Mouse (Mus musculus): ENCODE results near the gene Six1.
A peak's percentile ranks its signal among the peaks of the same experiment; 100 is the strongest.

Gene Six1

DNA sequence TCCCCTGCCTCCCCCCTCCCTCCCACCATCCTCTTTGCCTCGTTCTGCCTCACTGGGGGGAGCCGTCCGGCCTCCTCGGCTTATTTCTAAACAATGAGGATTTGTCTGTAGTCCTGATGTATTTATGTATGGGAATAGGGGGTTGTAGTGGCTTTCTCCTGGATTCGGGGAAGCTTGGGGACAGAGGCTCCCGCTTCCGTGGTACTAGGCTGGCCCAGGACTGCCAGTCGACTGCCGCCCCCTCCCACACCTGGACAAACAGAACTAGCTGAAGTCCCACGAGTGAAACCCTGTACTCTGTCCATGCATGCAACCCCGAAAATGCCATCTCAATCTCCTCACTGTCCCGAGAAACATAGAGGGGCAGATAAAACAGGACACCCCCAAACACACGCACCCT, 3.4 kb downstream of the Six1 start:
- no peak for DNase-seq (ENCODE audit: low read depth, low spot score)

DNA sequence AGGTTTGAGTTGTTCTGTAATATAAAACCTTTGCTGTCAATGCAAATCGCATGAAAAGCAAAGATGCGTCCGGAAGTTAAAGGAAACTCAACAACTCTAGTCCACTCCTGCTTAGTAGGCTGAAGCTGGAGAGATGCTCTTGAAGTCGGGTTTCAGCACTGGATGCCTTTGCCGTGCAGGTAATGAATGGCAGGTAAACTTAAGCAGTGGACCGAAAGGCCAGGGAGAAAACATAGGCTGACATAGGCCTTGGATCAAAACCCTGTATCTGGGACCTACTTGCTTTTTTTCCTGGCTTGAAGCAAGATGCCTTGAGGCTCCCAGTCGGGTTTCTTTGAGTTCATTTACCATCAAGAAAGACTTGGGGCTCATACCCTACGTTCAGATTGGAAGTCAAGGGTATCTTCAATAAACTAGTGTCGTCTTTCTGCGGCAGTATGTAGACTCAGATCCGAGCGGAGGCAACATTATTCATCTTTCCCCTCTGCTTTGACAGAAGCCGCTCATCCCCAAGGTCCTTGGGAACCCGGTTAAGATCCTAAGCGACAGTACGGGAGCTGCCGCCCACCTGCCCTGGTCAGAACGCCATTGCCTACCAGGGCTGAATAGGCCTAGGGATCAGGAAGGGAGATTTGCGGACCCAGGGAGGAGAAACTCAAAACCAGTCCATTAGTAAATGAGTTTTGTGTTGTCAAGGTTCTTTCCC, 4.0 kb downstream of the Six1 start:
- DNase-seq (ENCODE audit: low read depth, low spot score), result no peak

DNA sequence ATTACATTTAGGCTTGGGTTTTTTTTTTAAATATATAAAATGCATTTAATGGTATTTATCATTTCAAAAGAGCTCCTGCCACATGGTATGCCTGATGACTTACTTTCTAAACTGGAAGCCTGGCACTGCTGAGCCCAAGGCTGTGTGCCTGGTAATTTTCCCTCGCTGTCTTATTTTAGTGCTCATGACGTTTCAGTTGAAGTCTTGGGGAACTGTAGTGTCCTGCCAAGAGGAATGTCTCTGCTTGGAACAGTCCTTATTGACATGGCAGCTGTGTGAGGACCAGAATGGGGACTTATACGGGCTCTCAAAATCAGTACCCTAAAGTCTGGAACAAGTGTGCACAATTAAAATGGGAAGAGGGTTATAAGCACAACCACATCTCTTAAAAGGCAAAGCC, 5.2 kb downstream of the Six1 start:
- no peak for DNase-seq (ENCODE audit: low read depth, low spot score)

DNA sequence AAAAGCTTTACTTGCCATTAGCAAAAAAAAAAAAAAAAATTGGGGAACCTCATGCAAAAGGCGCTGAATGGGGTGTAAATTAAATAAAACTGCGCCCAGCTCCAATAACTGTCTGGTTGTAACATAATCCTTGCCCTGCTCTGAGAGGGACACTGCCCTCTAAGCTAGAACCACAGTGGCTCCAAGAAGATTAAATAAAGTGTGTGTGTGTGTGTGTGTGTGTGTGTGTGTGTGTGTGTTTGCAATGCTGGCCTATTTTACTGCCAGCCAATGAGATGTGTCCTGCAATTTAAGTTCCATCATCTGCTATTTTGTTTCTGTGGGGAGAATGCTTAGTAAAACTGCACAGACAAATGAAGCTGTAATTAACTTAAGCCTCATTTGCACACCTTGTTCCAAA, 6.1 kb downstream of the Six1 start:
- no peak for DNase-seq (ENCODE audit: low read depth, low spot score)

DNA sequence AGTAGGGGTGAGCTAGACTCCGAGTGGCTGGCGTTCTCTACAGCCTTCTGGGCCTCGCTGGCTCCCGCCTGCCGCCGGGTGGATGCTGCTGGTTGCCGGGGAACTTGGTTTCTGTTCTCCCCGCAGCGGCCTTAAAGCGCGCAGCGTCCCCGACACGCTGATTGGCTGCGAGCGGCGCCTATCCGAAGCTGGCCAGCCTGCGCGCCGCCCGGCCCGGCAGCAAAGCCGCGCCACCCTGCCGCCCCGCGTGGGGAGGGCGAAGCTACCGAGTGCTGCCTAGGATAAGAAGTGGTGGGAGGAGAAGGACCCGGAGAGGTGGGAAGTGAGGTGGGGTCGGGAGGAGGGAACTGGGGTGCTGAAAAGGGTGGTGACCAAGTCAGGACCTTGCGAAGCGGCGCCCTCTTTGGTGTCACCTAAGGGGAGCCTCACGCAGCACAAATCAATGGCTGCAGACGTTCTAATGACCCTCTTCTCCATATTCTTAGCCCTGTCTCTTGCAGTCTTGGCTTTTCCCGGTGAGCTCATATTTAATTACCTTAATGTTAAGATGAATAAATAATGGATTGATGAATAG, 7.0 kb downstream of the Six1 start:
- DNase-seq (ENCODE audit: low read depth, low spot score), result peak; percentile 40

DNA sequence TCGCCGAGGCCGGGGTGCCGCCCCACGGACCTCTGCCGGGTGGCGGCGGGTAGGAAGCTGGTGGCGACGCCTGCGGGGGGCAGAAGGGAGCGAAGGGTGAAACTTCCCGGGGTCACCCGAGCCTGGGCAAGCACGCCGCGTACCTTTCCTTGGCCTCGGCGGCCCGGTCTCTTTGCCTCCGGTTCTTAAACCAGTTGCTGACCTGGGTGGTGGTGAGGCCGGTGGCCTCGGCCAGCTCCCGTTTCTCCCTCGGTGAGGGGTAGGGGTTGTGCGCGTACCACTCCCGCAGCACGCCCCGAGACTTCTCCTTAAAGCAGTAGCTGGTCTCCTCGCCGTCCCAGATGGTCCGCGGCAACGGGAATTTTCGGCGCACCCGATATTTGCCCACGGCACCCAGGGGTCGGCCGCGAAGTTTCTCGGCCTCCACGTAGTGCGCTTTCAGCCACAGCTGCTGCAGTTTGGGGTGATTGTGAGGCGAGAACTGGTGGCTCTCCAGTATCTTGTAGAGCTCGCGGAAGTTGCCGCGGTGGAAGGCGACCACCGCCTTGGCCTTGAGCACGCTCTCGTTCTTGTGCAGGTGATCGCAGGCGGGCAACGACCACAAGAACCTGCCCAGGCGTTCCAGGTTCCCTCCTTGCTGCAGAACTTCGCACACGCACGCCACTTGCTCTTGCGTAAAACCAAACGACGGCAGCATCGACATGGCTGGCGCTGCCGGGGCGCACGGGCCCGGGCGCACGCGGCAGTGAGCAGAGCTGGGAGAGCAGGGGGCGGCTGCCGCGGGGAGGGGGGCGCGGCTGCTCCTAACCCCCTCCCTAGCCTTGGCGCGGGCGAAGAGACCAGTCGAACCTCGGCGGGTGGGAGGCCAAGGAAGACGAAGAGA, 7.7 kb downstream of the Six1 start:
- DNase-seq (ENCODE audit: low read depth, low spot score), result no peak

DNA sequence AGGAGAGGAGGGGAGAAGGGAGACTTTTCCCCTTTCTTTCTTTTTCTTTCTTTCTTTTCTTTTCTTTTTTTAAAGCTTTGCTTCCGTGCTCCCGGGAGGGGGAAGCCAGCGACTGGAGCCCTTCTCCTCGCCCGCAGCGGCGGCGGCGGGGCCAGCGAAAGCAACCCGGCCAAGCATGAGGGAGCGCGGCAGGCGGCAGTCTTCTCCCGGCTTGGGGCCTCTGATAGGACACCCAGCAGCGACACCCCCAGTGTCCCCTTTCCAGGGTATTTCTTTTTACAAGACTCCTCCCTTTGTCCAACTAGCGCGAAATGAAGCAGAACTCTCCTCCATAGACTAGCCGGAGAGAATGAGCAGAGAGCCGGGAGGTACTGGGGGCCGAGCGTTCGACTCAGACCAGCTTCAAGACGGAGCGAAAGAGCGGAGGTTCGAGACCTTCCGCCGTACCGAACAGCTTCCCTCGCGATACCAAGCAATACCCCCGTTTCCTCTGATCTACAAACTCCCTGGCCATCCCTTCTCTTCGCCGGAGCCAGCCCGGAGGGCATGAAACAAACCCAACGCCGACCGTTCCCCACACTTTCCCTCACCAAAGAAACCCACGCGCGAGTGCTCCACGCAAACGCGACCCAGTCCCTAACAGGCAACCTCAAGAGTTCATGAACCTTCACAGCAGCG, 8.5 kb downstream of the Six1 start:
- no peak for DNase-seq (ENCODE audit: low read depth, low spot score)

DNA sequence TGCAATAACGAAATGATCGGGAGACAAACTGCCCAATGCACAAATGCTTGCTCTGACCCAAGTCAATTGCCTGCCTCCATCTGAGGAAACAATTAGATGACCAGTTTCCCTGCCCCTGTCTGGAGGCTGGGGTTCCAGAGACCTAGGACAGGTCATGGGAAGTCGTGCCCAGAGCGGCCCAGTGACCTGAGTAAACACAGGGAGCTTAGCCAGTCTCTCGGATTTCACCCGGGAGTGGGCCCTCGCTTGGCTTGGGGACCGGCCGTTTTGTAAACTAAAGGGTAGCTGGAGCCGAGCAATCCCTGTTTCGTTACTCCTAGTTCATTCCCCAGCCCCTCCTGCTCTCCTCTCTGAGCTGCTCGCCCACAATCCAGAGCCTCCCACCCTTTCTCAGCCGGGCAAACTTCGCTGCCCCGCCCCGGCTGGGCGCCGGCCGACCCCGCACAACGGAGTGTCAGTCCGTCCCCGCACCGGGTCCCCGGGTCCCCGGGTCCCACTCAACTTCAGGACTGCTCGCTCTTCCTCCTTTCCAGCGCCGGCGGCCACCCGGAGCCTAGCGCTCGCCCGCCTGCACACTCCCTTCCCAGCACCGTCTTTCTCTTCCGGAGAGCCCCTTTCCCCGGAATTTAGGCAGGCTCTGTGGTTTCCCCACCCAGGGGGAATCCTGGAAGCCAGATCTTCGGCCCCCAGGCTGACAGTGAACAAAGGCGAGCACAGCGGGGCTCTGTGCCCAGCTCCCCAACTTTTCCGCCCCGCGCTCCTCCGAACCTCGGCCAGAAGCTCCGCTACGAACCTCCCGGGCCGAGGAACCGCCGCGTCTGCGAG, 9.3 kb downstream of the Six1 start:
- no peak for DNase-seq (ENCODE audit: low read depth, low spot score)

DNA sequence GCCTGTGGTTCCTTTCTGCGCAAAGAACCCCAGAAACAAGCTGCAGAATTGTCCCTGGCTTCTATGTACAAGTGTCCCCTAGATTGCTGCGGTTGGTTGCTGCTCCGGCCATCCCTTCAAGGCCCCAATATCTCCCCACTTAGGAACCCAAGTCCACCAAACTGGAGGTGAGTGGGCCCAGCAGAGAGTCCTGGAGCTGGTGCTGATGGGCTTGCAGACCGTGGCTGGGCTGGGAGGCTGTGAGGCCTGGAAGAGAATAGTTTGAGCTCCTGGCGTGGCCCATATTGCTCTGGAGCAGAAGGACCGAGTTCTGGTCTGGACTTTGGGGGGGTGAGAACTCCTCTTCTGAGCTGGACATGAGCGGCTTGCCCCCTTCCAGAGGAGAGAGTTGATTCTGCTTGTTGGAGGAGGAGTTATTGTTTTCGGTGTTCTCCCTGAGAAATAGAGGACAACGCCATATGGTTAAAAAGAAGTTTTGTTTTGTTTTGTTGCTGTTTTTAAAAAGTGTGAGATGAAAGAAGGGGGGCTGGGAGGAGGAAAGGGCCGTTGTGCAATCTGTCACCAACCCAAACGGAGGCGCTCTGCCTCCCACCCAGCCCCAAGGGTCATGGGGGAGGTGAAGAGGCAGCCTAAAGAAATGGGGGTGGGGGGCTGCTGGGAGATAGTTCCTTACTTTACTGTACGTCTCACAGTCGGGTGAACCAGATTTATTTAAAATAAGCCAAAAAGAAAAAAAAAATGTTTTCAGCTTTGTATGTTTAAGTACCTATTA, 10.1 kb downstream of the Six1 start:
- DNase-seq (ENCODE audit: low read depth, low spot score), result no peak

DNA sequence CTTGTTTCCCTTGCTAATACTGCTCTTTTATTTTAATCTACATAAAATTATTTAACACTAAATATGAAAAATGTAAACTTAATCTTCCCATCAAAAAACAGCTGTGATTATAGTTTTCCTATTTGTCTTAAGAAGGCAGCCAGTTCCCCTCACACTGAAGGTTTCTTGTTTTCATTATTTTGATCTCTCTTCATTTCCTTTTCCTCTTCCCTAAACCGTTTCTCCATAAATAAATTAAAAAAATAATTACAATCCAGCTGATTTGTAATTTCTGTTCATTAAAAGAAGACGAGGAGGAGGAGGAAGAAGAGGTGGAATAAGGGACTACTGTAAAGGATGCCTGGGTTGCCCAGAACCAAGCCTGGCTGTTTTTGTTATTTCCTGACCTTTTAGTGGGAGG, 10.8 kb downstream of the Six1 start:
- DNase-seq (ENCODE audit: low read depth, low spot score), result no peak

DNA sequence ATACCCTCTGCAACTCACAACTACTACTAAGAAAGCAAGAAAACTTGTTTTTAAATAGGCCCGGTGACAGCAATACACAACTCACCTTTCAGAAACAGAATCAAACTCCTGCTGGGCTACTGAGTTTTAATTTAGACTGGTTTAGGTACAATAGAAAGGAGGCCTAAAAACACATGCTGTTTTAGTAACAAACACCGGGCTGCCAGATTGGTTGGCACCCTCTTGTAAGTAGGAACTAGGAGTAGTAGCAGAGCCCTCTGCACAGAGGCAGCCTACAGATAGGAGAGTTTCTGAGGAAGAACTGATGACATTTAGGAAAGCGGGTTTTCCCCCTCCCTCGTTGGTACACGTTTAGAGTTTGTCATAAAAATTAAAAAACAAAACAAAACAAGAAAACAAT, 11.3 kb downstream of the Six1 start:
- DNase-seq (ENCODE audit: low read depth, low spot score), result no peak

DNA sequence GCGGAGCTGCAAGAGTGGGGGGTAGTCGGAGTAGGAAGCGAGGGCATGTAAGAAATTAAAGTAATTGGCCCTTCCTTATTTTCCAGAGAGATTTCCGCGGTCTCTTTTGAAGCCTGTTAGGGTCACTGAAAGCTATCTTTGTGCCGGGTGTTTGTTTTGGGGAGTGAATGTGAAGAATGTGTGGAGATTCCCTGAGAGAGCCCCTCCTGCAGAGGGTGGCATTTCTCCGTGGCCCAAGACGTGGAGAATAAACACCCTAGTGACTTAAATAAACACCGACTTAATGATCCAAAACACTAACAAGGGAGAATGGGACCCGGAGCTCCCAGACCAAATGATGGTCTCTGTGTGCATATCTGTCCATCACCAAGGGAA, 12.4 kb downstream of the Six1 start:
- DNase-seq (ENCODE audit: low read depth, low spot score), result no peak

DNA sequence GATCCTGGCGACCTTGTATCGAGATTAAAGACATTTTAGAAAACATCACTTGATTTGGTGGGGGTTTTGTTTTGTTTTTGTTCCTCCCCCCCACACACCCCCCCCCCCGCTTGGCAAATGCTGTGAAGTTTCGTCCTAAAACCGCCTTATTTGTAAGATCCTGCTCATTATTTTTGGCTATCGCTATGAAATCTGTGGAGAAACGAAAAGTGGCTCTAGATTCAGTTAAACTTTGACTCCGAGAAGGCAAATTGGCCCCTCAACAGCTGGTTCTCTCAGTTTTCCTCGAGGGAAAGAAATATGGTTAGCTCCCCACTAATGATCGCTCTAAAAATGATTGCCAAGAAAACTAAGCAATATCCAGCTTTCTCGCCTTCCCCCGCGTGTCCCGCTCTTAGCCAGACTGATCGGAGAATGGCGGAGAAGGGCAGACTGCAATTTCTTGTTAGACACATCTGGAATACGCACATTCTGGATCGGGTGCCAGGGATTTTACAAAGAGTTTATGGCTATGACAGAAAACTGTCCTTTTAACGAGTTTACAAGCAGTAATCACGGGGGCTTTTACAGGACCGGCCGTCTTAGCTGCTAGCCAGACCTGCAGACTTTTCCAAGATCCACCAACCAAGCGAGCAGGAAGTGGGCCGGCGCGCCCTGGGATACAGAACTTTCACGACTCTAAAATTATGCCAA, 13.0 kb downstream of the Six1 start:
- DNase-seq (ENCODE audit: low read depth, low spot score), result no peak

DNA sequence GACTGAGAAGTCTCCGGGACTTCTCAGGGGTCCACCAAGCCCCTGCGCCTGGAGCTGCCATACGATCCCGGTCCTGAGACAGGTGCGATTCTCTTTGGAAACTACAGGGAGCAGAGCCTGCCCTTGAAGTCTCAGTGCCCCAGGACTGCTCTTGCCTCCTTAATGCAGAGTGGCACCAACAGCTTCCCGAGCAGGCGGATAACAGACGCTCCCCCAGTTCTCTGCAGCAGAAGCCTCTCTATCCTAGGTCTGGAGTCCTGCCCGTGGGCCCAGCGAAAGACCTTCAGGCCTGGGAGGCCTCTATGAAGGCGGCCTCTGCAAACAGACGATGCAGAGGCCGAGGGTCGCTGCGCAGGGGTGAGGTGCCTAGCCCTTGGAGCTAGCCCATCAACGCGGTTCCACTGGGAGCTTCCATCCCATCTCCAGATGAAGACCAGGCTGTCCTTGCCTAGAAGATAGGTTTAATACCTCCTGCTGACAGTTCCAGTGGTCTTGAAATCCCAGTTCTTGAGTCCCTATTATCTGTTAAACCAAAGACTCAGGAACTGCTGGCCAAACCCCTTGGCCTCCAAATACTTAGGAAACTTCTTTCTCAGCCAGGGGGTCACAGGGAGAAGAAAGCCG, 13.6 kb downstream of the Six1 start:
- DNase-seq (ENCODE audit: low read depth, low spot score), result no peak

DNA sequence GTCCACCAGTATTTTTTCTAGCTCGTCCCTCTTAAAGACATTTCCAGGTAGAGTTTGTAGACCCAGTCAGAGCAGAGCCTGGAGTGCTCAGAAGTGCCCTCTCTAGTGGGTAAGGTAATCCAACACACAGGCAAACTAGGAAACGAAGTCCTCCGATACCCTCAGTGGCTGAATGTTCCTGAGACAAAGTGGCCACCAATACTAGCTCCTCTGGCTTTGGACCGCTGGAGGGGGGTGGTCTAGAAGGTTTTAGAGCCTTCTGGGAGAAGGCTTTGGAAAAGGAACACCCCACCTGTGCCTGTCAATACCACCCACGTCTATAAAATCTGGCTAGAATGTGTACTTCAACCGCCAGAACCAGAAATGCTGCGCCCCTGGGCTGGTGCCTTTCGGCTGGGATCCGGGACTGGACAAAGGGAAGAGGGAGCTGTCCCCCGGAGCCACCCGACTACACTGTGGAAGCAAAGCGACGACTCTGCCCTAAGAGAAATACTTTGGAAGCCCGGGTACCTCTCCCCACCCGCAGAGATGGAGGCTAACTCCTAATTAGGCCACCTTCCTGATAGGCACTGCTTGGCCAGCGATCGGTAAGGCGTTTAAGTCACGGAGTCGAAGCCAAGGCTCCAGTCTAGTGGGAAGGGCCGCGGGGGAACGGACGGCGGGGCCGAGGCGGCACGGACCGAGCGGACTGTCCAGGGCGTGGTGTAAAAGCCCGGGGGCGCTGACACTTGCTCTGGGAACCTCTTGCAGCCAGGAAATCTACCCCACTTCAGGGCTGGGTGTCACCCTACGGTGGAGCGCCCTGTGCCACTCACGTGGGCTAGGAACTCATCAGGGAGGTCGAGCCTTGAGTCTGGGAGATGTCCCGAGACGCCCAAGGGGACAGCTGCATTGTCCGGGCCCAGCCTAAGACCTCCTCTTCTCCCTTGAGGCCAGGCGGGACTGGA, 14.4 kb downstream of the Six1 start:
- DNase-seq (ENCODE audit: low read depth, low spot score), result no peak

DNA sequence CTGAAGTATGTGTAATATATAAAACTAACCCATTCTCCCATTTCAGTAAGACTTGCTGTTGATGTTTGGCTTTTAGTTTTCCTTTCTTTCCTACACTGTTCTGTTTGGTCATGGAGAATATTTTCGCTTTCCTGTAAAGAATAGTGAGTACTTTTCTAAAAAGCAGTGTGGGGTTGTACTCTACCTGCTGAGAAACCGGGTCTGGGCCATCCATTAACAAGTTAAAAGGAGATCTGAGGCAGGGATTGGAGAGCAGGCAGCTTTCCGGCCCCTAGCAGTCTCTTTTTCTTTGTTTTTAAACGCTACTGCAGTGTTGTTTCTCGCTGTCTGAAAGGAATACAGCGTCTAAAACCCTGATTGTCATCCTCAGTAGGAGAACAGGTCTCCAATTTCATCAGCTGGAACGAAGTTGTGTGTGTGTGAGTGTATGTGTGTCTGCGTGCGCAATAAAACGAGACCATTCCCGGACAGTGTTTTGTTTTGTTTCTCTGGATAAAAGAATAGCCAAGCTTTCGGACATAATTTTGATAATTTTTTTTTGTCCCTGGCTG, 15.2 kb downstream of the Six1 start:
- no peak for DNase-seq (ENCODE audit: low read depth, low spot score)

DNA sequence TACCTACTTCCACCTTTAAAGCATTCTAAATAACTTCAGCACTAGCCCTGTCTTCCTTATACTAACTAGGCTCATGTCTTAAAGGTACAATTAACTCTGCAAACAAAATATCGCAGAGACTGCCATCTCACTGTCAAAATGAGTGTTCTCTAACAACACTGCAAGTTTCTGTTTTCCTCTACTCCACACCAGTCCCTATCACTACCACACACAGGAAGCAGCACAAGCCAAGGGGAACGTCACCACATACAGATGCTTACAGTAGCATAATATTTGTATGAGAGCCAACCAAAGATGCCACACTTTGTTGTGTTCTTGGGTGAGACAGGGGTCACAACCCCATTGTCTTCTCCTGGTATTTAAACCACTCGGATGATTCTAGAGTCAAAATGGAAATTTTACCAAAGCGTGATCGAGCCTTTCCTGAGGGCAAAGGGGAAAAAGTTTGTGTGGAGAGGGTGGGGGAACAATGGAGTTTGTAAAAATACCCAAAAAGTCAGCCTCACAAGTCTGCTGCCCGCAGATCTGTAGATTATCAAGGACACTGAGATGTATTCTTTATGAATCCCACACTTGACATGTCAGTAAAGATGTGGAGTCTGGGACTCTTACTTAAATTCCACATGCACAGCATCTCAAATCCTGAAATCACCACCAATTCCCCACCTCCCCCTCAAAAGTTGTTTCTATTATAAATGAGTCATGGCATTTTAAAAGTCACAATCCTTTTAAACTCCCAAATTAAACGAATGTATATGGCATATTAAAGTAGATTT, 16.1 kb downstream of the Six1 start:
- no peak for DNase-seq (ENCODE audit: low read depth, low spot score)

Measured in brain, adult 2 months (tissue).